Mouse (Mus musculus) lung, postnatal 0 days (tissue): ENCODE results near the gene Mfrp. TPM values are rescaled to one million over a fixed set of nuclear protein-coding genes. Genes with fewer than 3 reads are reported as not detected.

ENCODE experiments used
- ATAC-seq: fragments of 200-750 bp; cut with Nextera tagmentation; 2 replicates; pipeline ENCODE4 v1.8.0; 2017; ENCODE audit warnings: moderate library complexity
- DNase-seq: peaks from one replicate; pipeline ENCODE4 v3.0.0-alpha.2; 2016; ENCODE audit warnings: low spot score
- H3K27ac ChIP-seq: fragments of 300-500 bp; sonication (generic); 2 replicates; pipeline ENCODE4 v1.5.1; 2014; ENCODE audit warnings: antibody characterized with exemption, mild to moderate bottlenecking, low read length, mixed read lengths
- H3K27me3 ChIP-seq: fragments of 300-500 bp; sonication (generic); replicated peaks from 2 replicates; pipeline ENCODE4 v1.6.1; 2014; ENCODE audit warnings: low read length, mixed read lengths; ENCODE audit not compliant: insufficient read depth
- H3K36me3 ChIP-seq: fragments of 300-500 bp; sonication (generic); 2 replicates; pipeline ENCODE4 v1.6.1; 2014; ENCODE audit warnings: low read length, mixed read lengths; ENCODE audit not compliant: insufficient read depth
- H3K4me1 ChIP-seq: fragments of 300-500 bp; sonication (generic); 2 replicates; pipeline ENCODE4 v1.6.1; 2014; ENCODE audit warnings: antibody characterized with exemption, low read depth, low read length, mixed read lengths; ENCODE audit not compliant: insufficient read depth
- H3K4me2 ChIP-seq: fragments of 300-500 bp; sonication (generic); replicated peaks from 2 replicates; pipeline ENCODE4 v1.6.1; 2014; ENCODE audit warnings: low read depth, mild to moderate bottlenecking, low read length, moderate library complexity, mixed read lengths
- H3K4me3 ChIP-seq: fragments of 300-500 bp; sonication (generic); 2 replicates; pipeline ENCODE4 v1.5.1; 2014; ENCODE audit warnings: low read depth, low read length
- H3K9ac ChIP-seq: fragments of 300-500 bp; sonication (generic); replicated peaks from 2 replicates; pipeline ENCODE4 v1.6.1; 2014; ENCODE audit warnings: low read depth, mild to moderate bottlenecking
- H3K9me3 ChIP-seq: fragments of 300-500 bp; sonication (generic); 2 replicates; pipeline ENCODE4 v1.6.1; 2016; ENCODE audit warnings: low read length, mixed read lengths
- CTCF ChIP-seq: IDR thresholded peaks from 2 replicates; pipeline ENCODE4 v1.5.1; 2016; ENCODE audit warnings: antibody characterized with exemption, mild to moderate bottlenecking
- EP300 ChIP-seq: IDR thresholded peaks from 2 replicates; pipeline ENCODE4 v1.6.1; 2016; ENCODE audit warnings: antibody characterized with exemption, mild to moderate bottlenecking, control low read depth
- WGBS: fragments of 180-500 bp; shearing (Covaris S2); extraction: QIAGEN DNeasy Blood & Tissue Kit; methylation state at CpG from one replicate; pipeline ENCODE4 v1.1.7; 2014; 5-methylcytosine and 5-hydroxymethylcytosine counted together
- polyA plus RNA-seq: library from polyadenylated mRNA; unstranded; fragments of >200 nt; fragmentation: Nextera tagmentation; extraction: Ambion mirVana; gene quantifications from 2 replicates; pipeline ENCODE4 v1.2.1, GENCODE M21; 2015

Gene Mfrp
- polyA plus RNA-seq, 1 experiment from 2014 or later = 0.08 TPM

- peaks cover 16% of the 10 kb centered on the region; the same call in 1 of the 2 replicates for H3K4me1 ChIP-seq
- no peaks in the 10 kb centered on the region for H3K36me3 ChIP-seq
- peak overlapping the region; percentile 37; the same call in 1 of the 2 replicates for H3K9ac ChIP-seq
- ATAC-seq (peak; percentile 75), DNase-seq (peak; percentile 91)
- H3K4me2 ChIP-seq = peak overlapping the region; percentile 56
- under 1% methylated on average over 27 of the region's 27 CpGs for WGBS
- H3K27ac ChIP-seq = peak overlapping the region; percentile 90
- H3K9me3 ChIP-seq = no peaks in the 10 kb centered on the region
- H3K27me3 ChIP-seq = 0 out of 2 replicates have a peak, but pooled peaks cover 4% of the 10 kb centered on the region
- TF ChIP-seq EP300 = no peak; the same call in none of the 2 replicates
- TF ChIP-seq CTCF = no peak; the same call in 1 of the 2 replicates
- peak overlapping the region; percentile 33 for H3K4me3 ChIP-seq
Observed at GRCm38 (mm10) chr9:44130034-44130433, 28.5 kb downstream of the Mfrp start.

GRCm38 (mm10) chr9:44130581-44131275 is 29.2 kb downstream of the Mfrp start:
- ATAC-seq (peak; percentile 50), DNase-seq (peak; percentile 68)
- no peak; the same call in 1 of the 2 replicates for TF ChIP-seq EP300
- no peak for TF ChIP-seq CTCF
- peak overlapping the region; percentile 56 for H3K4me2 ChIP-seq
- H3K9ac ChIP-seq = no peak overlapping the region
- WGBS = 31% methylated on average over 18 of the region's 19 CpGs
- peak overlapping the region; percentile 90 for H3K27ac ChIP-seq
- H3K9me3 ChIP-seq = no peaks in the 10 kb centered on the region
- no peaks in the 10 kb centered on the region for H3K36me3 ChIP-seq
- H3K4me1 ChIP-seq = peaks cover 16% of the 10 kb centered on the region; the same call in 1 of the 2 replicates
- 0 out of 2 replicates have a peak, but pooled peaks cover 4% of the 10 kb centered on the region for H3K27me3 ChIP-seq
- H3K4me3 ChIP-seq = peak overlapping the region; percentile 33

GRCm38 (mm10) chr9:44131276-44131590 is 29.7 kb downstream of the Mfrp start:
- H3K4me1 ChIP-seq = peaks cover 15% of the 10 kb centered on the region; the same call in 1 of the 2 replicates
- DNase-seq (no peak), ATAC-seq (no peak)
- TF ChIP-seq CTCF = no peak
- peak; percentile 42 for TF ChIP-seq EP300
- no peaks in the 10 kb centered on the region for H3K36me3 ChIP-seq
- no peaks in the 10 kb centered on the region for H3K9me3 ChIP-seq
- 48% methylated on average over 7 of the region's 7 CpGs for WGBS
- H3K27ac ChIP-seq = peak overlapping the region; percentile 90
- no peak overlapping the region for H3K9ac ChIP-seq
- H3K4me3 ChIP-seq = no peak overlapping the region
- peak overlapping the region; percentile 14; the same call in 1 of the 2 replicates for H3K4me2 ChIP-seq
- H3K27me3 ChIP-seq = 0 out of 2 replicates have a peak, but pooled peaks cover 4% of the 10 kb centered on the region

- ATAC-seq = no peak
- no peak for TF ChIP-seq EP300
- TF ChIP-seq CTCF = no peak
- peaks cover 12% of the 10 kb centered on the region; the same call in 1 of the 2 replicates for H3K4me1 ChIP-seq
- H3K9ac ChIP-seq = no peak overlapping the region
- H3K36me3 ChIP-seq = no peaks in the 10 kb centered on the region
- WGBS = 32% methylated on average over 5 of the region's 5 CpGs
- no peak for DNase-seq
- H3K9me3 ChIP-seq = no peaks in the 10 kb centered on the region
- H3K4me2 ChIP-seq = no peak overlapping the region
- peak overlapping the region; percentile 90 for H3K27ac ChIP-seq
- H3K27me3 ChIP-seq = 0 out of 2 replicates have a peak, but pooled peaks cover 4% of the 10 kb centered on the region
- no peak overlapping the region for H3K4me3 ChIP-seq
Observed at GRCm38 (mm10) chr9:44132200-44132599, 30.7 kb downstream of the Mfrp start.

GRCm38 (mm10) chr9:44133287-44133686 is 31.8 kb downstream of the Mfrp start:
- H3K4me1 ChIP-seq = peaks cover 9% of the 10 kb centered on the region; the same call in 1 of the 2 replicates
- peak overlapping the region; percentile 68 for H3K4me3 ChIP-seq
- H3K36me3 ChIP-seq = no peaks in the 10 kb centered on the region
- peak overlapping the region; percentile 89 for H3K27ac ChIP-seq
- 14% methylated on average over 2 of the region's 2 CpGs for WGBS
- no peak overlapping the region for H3K9ac ChIP-seq
- H3K4me2 ChIP-seq = peak overlapping the region; percentile 86
- ATAC-seq (no peak), DNase-seq (no peak)
- no peaks in the 10 kb centered on the region for H3K9me3 ChIP-seq
- TF ChIP-seq CTCF (no peak), EP300 (no peak)
- 0 out of 2 replicates have a peak, but pooled peaks cover 4% of the 10 kb centered on the region for H3K27me3 ChIP-seq

GRCm38 (mm10) chr9:44134101-44134850 is 32.7 kb downstream of the Mfrp start, which contains the start of gene Mcam:
Mcam (plus strand) TSS chr9:44134469.
- peak within 1 kb of the TSS; percentile 89 for H3K27ac ChIP-seq
- peak within 1 kb of the TSS; percentile 86 for H3K4me2 ChIP-seq
- TF ChIP-seq CTCF = no peak
- no peak for TF ChIP-seq EP300
- H3K36me3 ChIP-seq = peaks cover 7% of the 10 kb centered on the region; the same call in 1 of the 2 replicates
- 0 out of 2 replicates have a peak, but pooled peaks cover 4% of the 10 kb centered on the region for H3K27me3 ChIP-seq
- peak within 1 kb of the TSS; percentile 75 for H3K9ac ChIP-seq
- WGBS = under 1% methylated on average over 30 of the region's 55 CpGs
- no peaks in the 10 kb centered on the region for H3K9me3 ChIP-seq
- peak within 1 kb of the TSS; percentile 68 for H3K4me3 ChIP-seq
- ATAC-seq (peak; percentile 16), DNase-seq (peak; percentile 60)
- H3K4me1 ChIP-seq = peaks cover 9% of the 10 kb centered on the region; the same call in 1 of the 2 replicates
